Mouse (Mus musculus) liver, postnatal 0 days (tissue): ENCODE measurements around the gene Lama2.

Experiments
- CTCF ChIP-seq: sonication (generic); IDR thresholded peaks from 2 replicates; pipeline ENCODE4 v1.5.1; 2016; ENCODE audit warnings: antibody characterized with exemption, low read depth
- EP300 ChIP-seq: IDR thresholded peaks from 2 replicates; pipeline ENCODE4 v1.6.1; 2016; ENCODE audit warnings: antibody characterized with exemption, low read depth, mild to moderate bottlenecking

DNA sequence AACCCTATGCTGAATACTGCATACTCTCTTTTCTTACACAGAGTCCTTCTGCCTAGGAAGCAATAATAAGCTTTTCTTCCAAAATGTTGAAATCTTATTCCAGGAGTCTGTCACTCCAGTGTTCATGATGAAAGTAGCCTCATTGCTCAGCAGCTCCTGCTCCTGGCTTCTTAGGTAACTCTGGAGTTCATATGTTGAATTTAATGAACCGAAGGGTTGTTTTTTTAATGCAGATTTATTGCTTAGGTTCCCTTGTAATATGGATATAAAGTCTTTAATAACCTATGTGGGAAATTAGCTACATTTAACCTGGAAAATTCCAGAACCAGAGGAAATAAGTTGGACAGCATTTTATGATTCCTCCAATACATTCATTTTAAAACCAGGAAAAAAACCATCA is 636.0 kb downstream of the Lama2 start:
- TF ChIP-seq CTCF: no peak
- no peak for TF ChIP-seq EP300
